Mouse (Mus musculus) E14TG2a.4 (cell line): ENCODE results near the gene Krt222.

Experiments
- H3K27me3 ChIP-seq: 2 replicates; pipeline ENCODE4 v1.6.1; 2014; ENCODE audit warnings: low read length, control low read depth; ENCODE audit not compliant: insufficient read depth
- H3K36me3 ChIP-seq: 2 replicates; pipeline ENCODE4 v1.6.1; 2014; ENCODE audit warnings: low read length, control low read depth; ENCODE audit not compliant: insufficient read depth
- H3K4me1 ChIP-seq: replicated peaks from 2 replicates; pipeline ENCODE4 v1.6.1; 2014; ENCODE audit warnings: low read depth, low read length, control low read depth
- H3K4me3 ChIP-seq: replicated peaks from 2 replicates; pipeline ENCODE4 v1.5.1; 2014; ENCODE audit warnings: mild to moderate bottlenecking, low read length
- H3K9me3 ChIP-seq: 2 replicates; pipeline ENCODE4 v1.6.1; 2014; ENCODE audit warnings: low read length, control low read depth
- CTCF ChIP-seq: conservative IDR thresholded peaks from 2 replicates; pipeline ENCODE4 v1.5.1; 2014; ENCODE audit warnings: low read length
- NANOG ChIP-seq: IDR thresholded peaks from 2 replicates; pipeline ENCODE4 v1.6.1; 2014; ENCODE audit warnings: borderline replicate concordance, low read length, mixed read lengths
- POU5F1 ChIP-seq: IDR thresholded peaks from 2 replicates; pipeline ENCODE4 v1.6.1; 2014; ENCODE audit warnings: low read length, borderline replicate concordance

Krt222 gene

DNA sequence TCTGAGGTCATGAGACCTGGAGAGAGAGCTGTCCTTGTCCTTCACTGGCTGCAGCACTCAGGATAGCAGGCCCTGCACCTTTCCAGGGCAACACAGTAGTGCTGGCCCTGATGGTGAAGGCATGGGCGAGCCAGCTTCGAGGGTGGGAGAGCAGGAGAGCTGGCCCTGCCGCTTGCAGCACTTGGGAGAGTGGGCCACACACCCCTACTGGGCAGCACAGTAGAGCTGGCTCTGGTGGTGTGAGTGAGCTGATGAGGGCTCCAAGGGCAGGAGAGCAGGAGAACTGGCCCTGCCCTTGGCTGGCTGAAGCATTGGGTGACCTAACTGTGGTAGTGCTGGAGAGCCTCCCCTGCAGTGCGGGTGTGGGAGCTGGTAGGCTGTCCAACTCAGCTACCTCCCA lies 28.8 kb upstream of the Krt222 start:
- no peak for TF ChIP-seq NANOG
- TF ChIP-seq CTCF, result no peak
- no peak for TF ChIP-seq POU5F1
- Histone ChIP-seq H3K4me3 (no peak overlapping the region), H3K9me3 (no peaks in the 10 kb centered on the region), H3K36me3 (no peaks in the 10 kb centered on the region), H3K4me1 (0 out of 2 replicates have a peak, but pooled peaks cover 3% of the 10 kb centered on the region), H3K27me3 (peaks cover 4% of the 10 kb centered on the region; the same call in 1 of the 2 replicates)

- no peaks in the 10 kb centered on the region for H3K36me3 ChIP-seq
- no peak overlapping the region for H3K4me3 ChIP-seq
- TF ChIP-seq CTCF, result no peak
- no peak for TF ChIP-seq POU5F1
- TF ChIP-seq NANOG, result no peak
- peaks cover 20% of the 10 kb centered on the region for H3K27me3 ChIP-seq
- no peaks in the 10 kb centered on the region for H3K9me3 ChIP-seq
- peaks cover 13% of the 10 kb centered on the region for H3K4me1 ChIP-seq
These were observed 25.3 kb upstream of the Krt222 start for GRCm38 (mm10) chr11:99269192-99269591.

DNA sequence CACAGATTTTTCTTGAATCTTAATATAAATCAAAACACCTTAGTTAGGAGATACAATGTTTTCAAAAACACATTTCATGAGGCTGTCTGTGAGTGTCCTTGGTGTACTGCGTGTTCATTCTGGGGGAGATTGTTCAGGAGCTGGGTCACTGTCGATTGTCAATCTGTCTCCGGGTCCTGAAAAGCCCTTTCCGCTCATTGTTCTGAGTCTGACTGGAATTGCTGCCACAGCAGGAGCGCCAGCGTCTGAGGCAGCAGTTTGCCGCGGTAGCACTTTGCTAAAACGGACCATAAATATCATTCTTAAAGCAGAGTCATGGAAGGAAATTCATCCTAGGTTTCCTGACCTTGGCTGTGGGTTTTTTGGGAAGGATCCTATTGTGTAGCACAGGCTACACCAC lies 21.9 kb upstream of the Krt222 start:
- H3K27me3 ChIP-seq, result peaks cover 17% of the 10 kb centered on the region
- peaks cover 13% of the 10 kb centered on the region for H3K4me1 ChIP-seq
- TF ChIP-seq POU5F1 (no peak), NANOG (no peak), CTCF (no peak)
- no peak overlapping the region for H3K4me3 ChIP-seq
- H3K36me3 ChIP-seq, result no peaks in the 10 kb centered on the region
- no peaks in the 10 kb centered on the region for H3K9me3 ChIP-seq

DNA sequence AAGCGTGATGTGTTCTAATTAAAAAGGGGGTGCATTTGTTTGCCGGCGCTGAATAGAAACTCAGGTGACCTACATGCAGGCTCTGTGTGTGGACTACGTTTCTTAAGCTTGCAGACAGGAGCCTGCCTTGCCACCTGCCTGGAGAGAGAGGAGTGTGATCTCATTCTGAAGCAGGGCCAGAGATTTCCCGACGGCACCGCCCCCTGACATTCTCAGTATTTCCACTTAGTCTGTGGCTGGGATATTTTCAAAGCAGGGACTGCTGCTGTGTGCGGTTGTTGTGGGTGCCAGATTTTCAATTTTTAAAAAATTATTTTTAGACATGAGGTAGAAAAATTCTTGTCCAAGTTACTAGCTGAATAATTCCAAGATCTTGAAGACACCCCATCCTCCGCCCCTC lies 21.3 kb upstream of the Krt222 start:
- Histone ChIP-seq H3K36me3 (no peaks in the 10 kb centered on the region), H3K27me3 (peaks cover 17% of the 10 kb centered on the region), H3K4me3 (no peak overlapping the region), H3K9me3 (no peaks in the 10 kb centered on the region), H3K4me1 (peaks cover 10% of the 10 kb centered on the region)
- TF ChIP-seq POU5F1, result no peak
- no peak for TF ChIP-seq CTCF
- TF ChIP-seq NANOG, result no peak

- H3K4me1 ChIP-seq, result no peaks in the 10 kb centered on the region
- TF ChIP-seq NANOG (no peak), CTCF (peak; percentile 67), POU5F1 (no peak)
- H3K9me3 ChIP-seq, result no peaks in the 10 kb centered on the region
- H3K27me3 ChIP-seq, result no peaks in the 10 kb centered on the region
- H3K4me3 ChIP-seq, result no peak overlapping the region
- no peaks in the 10 kb centered on the region for H3K36me3 ChIP-seq
These were observed 12.3 kb upstream of the Krt222 start for GRCm38 (mm10) chr11:99256213-99256612.

GRCm38 (mm10) chr11:99255316-99255715 lies 11.4 kb upstream of the Krt222 start:
- Histone ChIP-seq H3K4me1 (peaks cover 5% of the 10 kb centered on the region; the same call in 1 of the 2 replicates), H3K27me3 (no peaks in the 10 kb centered on the region), H3K9me3 (no peaks in the 10 kb centered on the region), H3K36me3 (no peaks in the 10 kb centered on the region), H3K4me3 (no peak overlapping the region)
- TF ChIP-seq NANOG, result no peak
- no peak for TF ChIP-seq CTCF
- TF ChIP-seq POU5F1, result no peak

GRCm38 (mm10) chr11:99253893-99254292 lies 10.0 kb upstream of the Krt222 start:
- no peaks in the 10 kb centered on the region for H3K27me3 ChIP-seq

GRCm38 (mm10) chr11:99252671-99253070 lies 8.8 kb upstream of the Krt222 start:
- Histone ChIP-seq H3K4me1 (peaks cover 19% of the 10 kb centered on the region), H3K36me3 (no peaks in the 10 kb centered on the region), H3K9me3 (no peaks in the 10 kb centered on the region), H3K4me3 (no peak overlapping the region), H3K27me3 (no peaks in the 10 kb centered on the region)
- TF ChIP-seq CTCF, result no peak
- no peak for TF ChIP-seq POU5F1
- TF ChIP-seq NANOG, result no peak

More at GRCm38 (mm10) chr11:99253893-99254292, 10.0 kb upstream of the Krt222 start:
- H3K4me1 ChIP-seq, result peaks cover 10% of the 10 kb centered on the region; the same call in 1 of the 2 replicates
- no peak for TF ChIP-seq NANOG
- TF ChIP-seq CTCF, result peak; percentile 9; the same call in 1 of the 2 replicates
- no peak for TF ChIP-seq POU5F1
- no peaks in the 10 kb centered on the region for H3K9me3 ChIP-seq
- H3K4me3 ChIP-seq, result no peak overlapping the region
- no peaks in the 10 kb centered on the region for H3K36me3 ChIP-seq

DNA sequence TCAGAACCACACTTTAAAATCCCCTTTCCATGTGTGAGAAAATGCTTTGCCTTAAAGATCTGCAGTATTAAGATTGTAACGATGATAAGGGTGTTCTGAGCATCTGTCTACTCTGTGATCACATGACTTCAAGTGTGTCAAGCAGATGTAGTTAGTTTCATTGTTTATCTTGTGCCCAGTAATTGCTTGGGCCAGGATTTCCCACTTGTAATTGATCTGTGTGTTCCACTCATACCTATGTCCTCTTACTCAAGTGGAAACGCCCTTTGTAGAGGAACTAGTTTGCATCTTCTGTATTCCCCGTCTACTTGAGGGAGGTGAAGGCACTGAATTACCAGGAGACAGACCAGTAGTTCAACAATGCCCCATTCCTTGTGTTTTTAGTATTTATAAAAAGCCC lies 6.8 kb upstream of the Krt222 start:
- H3K4me1 ChIP-seq, result peaks cover 32% of the 10 kb centered on the region
- TF ChIP-seq POU5F1, result no peak
- TF ChIP-seq CTCF, result no peak
- TF ChIP-seq NANOG, result no peak
- H3K9me3 ChIP-seq, result no peaks in the 10 kb centered on the region
- no peak overlapping the region for H3K4me3 ChIP-seq
- no peaks in the 10 kb centered on the region for H3K27me3 ChIP-seq
- H3K36me3 ChIP-seq, result no peaks in the 10 kb centered on the region
